Comparison of ENCODE assay signal across 8 mouse cellular contexts in genomic region chr6:34709289-34709688, GRCm38 (mm10).
DNase-seq lines count a peak whose midpoint lies in the region; ATAC-seq and TF ChIP-seq lines count a peak whose summit lies in the region.

No protein-coding gene starts in this region.

- peak overlapping the region; percentile 70 for H3K9ac ChIP-seq in forebrain, postnatal 0 days
- peak overlapping the region; percentile 47 for H3K9ac ChIP-seq in lung, embryonic 15.5 days

- H3K4me1 ChIP-seq in forebrain, postnatal 0 days (ENCODE audit: insufficient read depth), result peaks cover 18% of the 10 kb centered on the region; the same call in 1 of the 2 replicates
- peaks cover 51% of the 10 kb centered on the region for H3K4me1 ChIP-seq in hindbrain, embryonic 10.5 days (replicated peaks)
- peaks cover 49% of the 10 kb centered on the region for H3K4me1 ChIP-seq in lung, embryonic 15.5 days

- H3K9me3 ChIP-seq in forebrain, postnatal 0 days (ENCODE audit: low read length), result no peaks in the 10 kb centered on the region
- H3K9me3 ChIP-seq in hindbrain, embryonic 10.5 days, result peaks cover 7% of the 10 kb centered on the region
- H3K9me3 ChIP-seq in lung, embryonic 15.5 days, result peaks cover 6% of the 10 kb centered on the region

- WGBS in forebrain, postnatal 0 days, result under 1% methylated on average over 11 of the region's 11 CpGs
- 0% methylated on average over 11 of the region's 11 CpGs for WGBS in hindbrain, embryonic 10.5 days
- 2% methylated on average over 11 of the region's 11 CpGs for WGBS in lung, embryonic 15.5 days

- no peaks in the 10 kb centered on the region for H3K27me3 ChIP-seq in forebrain, postnatal 0 days (ENCODE audit: insufficient read depth, low read length)
- H3K27me3 ChIP-seq in hindbrain, embryonic 10.5 days (ENCODE audit: insufficient read depth, poor library complexity, severe bottlenecking), result 0 out of 2 replicates have a peak, but pooled peaks cover 10% of the 10 kb centered on the region
- H3K27me3 ChIP-seq in lung, embryonic 15.5 days, result no peaks in the 10 kb centered on the region

- H3K27ac ChIP-seq in forebrain, postnatal 0 days (ENCODE audit: low read depth, low read length), result peak overlapping the region; percentile 50; the same call in 1 of the 2 replicates
- peak overlapping the region; percentile 94 for H3K27ac ChIP-seq in hindbrain, embryonic 10.5 days
- peak overlapping the region; percentile 84 for H3K27ac ChIP-seq in lung, embryonic 15.5 days

- DNase-seq in NIH3T3 (ENCODE audit: low read depth), result peak; percentile 92
- peak; percentile 74 for DNase-seq in cerebellum, adult 11-12 months
- peak; percentile 79 for DNase-seq in forebrain, postnatal 0 days
- DNase-seq in hindbrain, embryonic 10.5 days (ENCODE audit: low spot score), result peak; percentile 79
- peak; percentile 50 to 79 for DNase-seq in layer of hippocampus, postnatal 14 days (ENCODE audit: low spot score in 2 of 2)
- peak; percentile 93 for DNase-seq in retina, postnatal 1 day
- DNase-seq in spleen, adult 18-20 months, result no peak

- H3K4me2 ChIP-seq in forebrain, postnatal 0 days (ENCODE audit: low read depth), result peak overlapping the region; percentile 88
- peak overlapping the region; percentile 67 for H3K4me2 ChIP-seq in lung, embryonic 15.5 days

- no peaks in the 10 kb centered on the region for H3K36me3 ChIP-seq in forebrain, postnatal 0 days (ENCODE audit: insufficient read depth)
- no peaks in the 10 kb centered on the region for H3K36me3 ChIP-seq in hindbrain, embryonic 10.5 days
- H3K36me3 ChIP-seq in lung, embryonic 15.5 days, result peaks cover 5% of the 10 kb centered on the region

- peak overlapping the region; percentile 63 for H3K4me3 ChIP-seq in forebrain, postnatal 0 days (ENCODE audit: low read depth, low read length)
- H3K4me3 ChIP-seq in hindbrain, embryonic 10.5 days, result peak overlapping the region; percentile 67
- peak overlapping the region; percentile 50 for H3K4me3 ChIP-seq in lung, embryonic 15.5 days

- ATAC-seq in forebrain, postnatal 0 days, result peak; percentile 94
- peak; percentile 87 for ATAC-seq in lung, embryonic 15.5 days (ENCODE audit: borderline replicate concordance, extremely low read depth, low FRiP score, low TSS enrichment)

- TF ChIP-seq CTCF in forebrain, postnatal 0 days (IDR thresholded peaks at IDR 0.05; ENCODE audit: low read depth), result no peak

Comparison
In these comparisons a context has a peak if more than half of its experiments do, and no peak if none do; other contexts are left out.
1. DNase-seq: peak in NIH3T3 (single experiment), cerebellum, adult 11-12 months (single experiment), forebrain, postnatal 0 days (single experiment), hindbrain, embryonic 10.5 days (single experiment), layer of hippocampus, postnatal 14 days (2 of 2) and retina, postnatal 1 day (single experiment); none in spleen, adult 18-20 months (0 of 2).
2. Peak in every context shown above with its lines, with median percentiles within 50 percentile points of each other: H3K27ac ChIP-seq and H3K4me3 ChIP-seq.